Mouse (Mus musculus): Measurements from ENCODE around the gene Gstt2. TPM values are rescaled to one million over a fixed set of nuclear protein-coding genes. Genes with fewer than 3 reads are reported as not detected.

The Gstt2 gene
- polyA plus RNA-seq (2017; shearing (Covaris generic)) = 58.6 TPM

DNA sequence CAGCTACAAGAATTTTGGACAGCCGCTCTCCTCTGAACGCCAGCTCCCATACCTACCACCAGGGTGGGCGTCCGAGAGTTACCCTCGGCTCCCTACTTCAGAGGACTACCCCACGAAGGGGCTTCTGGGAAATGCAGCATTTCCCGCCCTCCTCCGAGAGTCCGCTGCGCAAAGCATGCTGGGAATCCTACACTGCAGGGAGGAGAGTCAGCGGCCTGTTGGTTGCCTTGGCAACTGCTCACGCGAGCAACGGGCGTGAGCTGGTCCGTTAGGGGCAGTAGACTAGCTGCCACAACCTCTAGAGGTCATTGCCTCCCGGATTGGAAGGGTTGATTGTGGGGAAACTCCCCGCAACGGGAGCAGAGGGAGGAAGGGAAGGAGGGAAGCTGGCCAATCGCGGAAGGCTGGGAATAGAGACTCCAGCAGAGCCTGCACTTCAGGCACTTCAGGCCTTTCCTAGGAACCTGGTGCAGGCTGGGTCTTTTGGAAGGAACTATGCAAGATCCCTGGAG, at the start of gene Gstt2:
Gene Gstt2 (minus strand): TSS at position 177 of the 512 bp plus-strand sequence.

DNA sequence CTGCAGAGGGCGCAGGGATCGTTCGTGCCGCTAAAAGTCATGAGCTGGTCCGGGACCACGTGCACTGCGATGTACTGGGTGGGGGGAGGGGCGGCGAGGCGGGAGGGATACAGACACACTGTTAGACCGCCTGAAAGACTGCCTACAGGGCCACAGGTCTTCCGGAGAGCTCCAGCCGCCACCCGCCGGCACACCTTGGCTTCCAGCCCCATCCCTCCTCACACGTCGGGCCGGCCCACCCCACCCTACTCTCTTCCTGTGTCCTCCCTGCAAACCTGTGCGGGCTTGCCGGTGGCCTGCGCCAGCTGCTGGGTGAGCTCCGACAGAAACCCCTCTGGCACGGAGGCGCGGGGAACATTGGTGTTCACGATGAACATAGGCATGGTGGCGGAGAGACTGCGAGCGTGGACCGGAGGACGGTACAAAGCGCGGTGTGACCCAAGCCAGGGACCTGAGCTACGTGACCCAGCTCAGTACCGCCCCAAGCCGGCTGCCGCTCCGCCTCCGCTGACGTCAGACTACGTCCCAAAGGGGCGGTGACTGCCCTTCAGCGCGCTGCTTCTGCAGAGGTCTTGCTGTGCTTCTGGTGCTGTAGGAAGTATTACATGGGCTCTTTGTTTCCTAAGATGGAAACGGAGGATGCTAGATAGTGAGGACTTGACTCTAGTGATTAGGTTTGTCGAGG, 22.7 kb upstream of the Gstt2 start, which contains the start of gene Mif:
Gene Mif (minus strand): TSS at position 455 of the 685 bp plus-strand sequence.

DNA sequence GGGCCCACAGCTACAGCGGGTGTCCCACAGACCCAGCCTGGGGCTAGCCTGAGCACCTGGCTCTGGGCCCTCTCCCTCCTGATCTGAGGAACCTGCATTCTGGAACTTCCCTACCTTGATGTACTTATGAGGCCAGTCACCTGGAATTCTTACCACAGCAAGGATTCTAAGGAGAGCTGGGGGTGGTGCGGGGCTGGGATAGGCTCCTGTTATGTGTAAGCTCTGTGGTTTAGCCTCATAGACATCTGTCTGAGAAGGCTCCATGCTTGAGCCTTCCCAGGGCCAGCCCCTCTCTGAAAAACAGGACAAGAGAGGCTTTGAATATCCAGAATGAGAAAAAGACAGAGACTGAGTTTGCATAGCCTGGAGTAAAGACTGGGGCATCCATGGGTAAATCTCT, 14.8 kb downstream of the Gstt2 start, which contains the start of gene Gstt4:
Gene Gstt4 (minus strand): TSS at position 101 of the 400 bp plus-strand sequence.

DNA sequence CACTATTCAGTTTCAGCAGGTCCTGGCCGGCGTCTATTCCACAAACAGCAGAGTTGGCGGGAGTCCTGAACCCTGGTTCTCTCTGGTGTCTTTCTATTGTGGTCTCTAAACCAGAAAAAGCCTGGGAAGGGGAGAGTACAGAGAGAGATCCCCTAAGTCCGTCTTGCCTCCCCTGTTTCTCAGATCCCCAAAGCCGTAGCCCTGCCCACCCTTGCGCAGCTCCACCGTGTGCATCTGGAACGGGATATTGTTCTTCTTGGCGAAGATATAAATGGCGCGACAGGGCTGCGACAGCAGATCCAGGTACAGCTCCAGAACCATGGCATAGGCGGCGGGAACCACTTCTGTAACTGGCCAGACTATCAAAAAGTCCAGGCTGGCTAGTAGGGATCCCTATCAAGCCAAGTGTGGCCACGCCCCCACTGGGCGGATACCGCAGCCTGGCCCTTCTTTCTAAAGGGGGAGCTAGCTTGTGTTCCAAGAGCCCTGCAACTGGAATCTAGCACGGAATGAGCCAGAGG, 39.0 kb downstream of the Gstt2 start, which contains the start of gene Gstt1:
Gene Gstt1 (minus strand): TSS at position 409 of the 521 bp plus-strand sequence.

Other genes starting within 250 kb of the Gstt2 start
- 0.59 TPM for gene Ggt5, start 248.1 kb downstream of the Gstt2 start, polyA plus RNA-seq (2017; shearing (Covaris generic))
- gene Susd2, start 193.4 kb downstream of the Gstt2 start, polyA plus RNA-seq (2017; shearing (Covaris generic)) = 22.4 TPM
- gene Cabin1, start 73.1 kb downstream of the Gstt2 start, polyA plus RNA-seq (2017; shearing (Covaris generic)) = 59.1 TPM
- 79.9 TPM for gene Ddt, start 64.0 kb downstream of the Gstt2 start, polyA plus RNA-seq (2017; shearing (Covaris generic))
- not detected for gene Gm20441, start 56.5 kb downstream of the Gstt2 start, polyA plus RNA-seq (2017; shearing (Covaris generic))
- gene Gstt3, start 56.0 kb downstream of the Gstt2 start, polyA plus RNA-seq (2017; shearing (Covaris generic)) = 10.1 TPM
- 0.42 TPM for gene Gstt1, start 38.8 kb downstream of the Gstt2 start, polyA plus RNA-seq (2017; shearing (Covaris generic))
- gene Gstt4, start 14.9 kb downstream of the Gstt2 start, polyA plus RNA-seq (2017; shearing (Covaris generic)) = not detected
- gene Mif, start 22.8 kb upstream of the Gstt2 start, polyA plus RNA-seq (2017; shearing (Covaris generic)) = 682 TPM
- 3.1 TPM for gene Derl3, start 56.0 kb upstream of the Gstt2 start, polyA plus RNA-seq (2017; shearing (Covaris generic))
- 120 TPM for gene Smarcb1, start 84.2 kb upstream of the Gstt2 start, polyA plus RNA-seq (2017; shearing (Covaris generic))
- gene Chchd10, start 95.7 kb upstream of the Gstt2 start, polyA plus RNA-seq (2017; shearing (Covaris generic)) = 55.3 TPM
- gene Mmp11, start 99.1 kb upstream of the Gstt2 start, polyA plus RNA-seq (2017; shearing (Covaris generic)) = 8.0 TPM
- not detected for gene Gm867, start 103.2 kb upstream of the Gstt2 start, polyA plus RNA-seq (2017; shearing (Covaris generic))
- gene Vpreb3, start 105.6 kb upstream of the Gstt2 start, polyA plus RNA-seq (2017; shearing (Covaris generic)) = 0.92 TPM
- gene Gm5134, start 117.1 kb upstream of the Gstt2 start, polyA plus RNA-seq (2017; shearing (Covaris generic)) = 1.7 TPM
- 35.1 TPM for gene Zfp280b, start 195.2 kb upstream of the Gstt2 start, polyA plus RNA-seq (2017; shearing (Covaris generic))